Mouse (Mus musculus) hindbrain, embryonic 12.5 days (tissue): ENCODE measurements around the gene Mpv17l. TPM values are rescaled to one million over a fixed set of nuclear protein-coding genes. Genes with fewer than 3 reads are reported as not detected.
A peak's percentile ranks its signal among the peaks of the same experiment; 100 is the strongest.
"Not testable (repeated sequence)": the region's sequence is repeated elsewhere in the genome, so short reads cannot be mapped to it uniquely, and the experiment has no call there.

Experiments
- ATAC-seq: fragments of 200-750 bp; cut with Nextera tagmentation; 2 replicates; pipeline ENCODE4 v1.8.0; 2017; ENCODE audit warnings: moderate TSS enrichment; ENCODE audit not compliant: low FRiP score
- H3K27ac ChIP-seq: fragments of 300-500 bp; sonication (generic); 2 replicates; pipeline ENCODE4 v1.5.1; 2016; ENCODE audit warnings: mild to moderate bottlenecking
- H3K27me3 ChIP-seq: fragments of 300-500 bp; sonication (generic); 2 replicates; pipeline ENCODE4 v1.6.1; 2016; ENCODE audit warnings: mild to moderate bottlenecking
- H3K36me3 ChIP-seq: fragments of 300-500 bp; sonication (generic); 2 replicates; pipeline ENCODE4 v1.6.1; 2016; ENCODE audit warnings: mild to moderate bottlenecking
- H3K4me1 ChIP-seq: fragments of 300-500 bp; sonication (generic); 2 replicates; pipeline ENCODE4 v1.6.1; 2016
- H3K4me2 ChIP-seq: fragments of 300-500 bp; sonication (generic); replicated peaks from 2 replicates; pipeline ENCODE4 v1.6.1; 2016; ENCODE audit warnings: mild to moderate bottlenecking
- H3K4me3 ChIP-seq: fragments of 300-500 bp; sonication (generic); 2 replicates; pipeline ENCODE4 v1.5.1; 2016; ENCODE audit warnings: mild to moderate bottlenecking
- H3K9ac ChIP-seq: fragments of 300-500 bp; sonication (generic); 2 replicates; pipeline ENCODE4 v1.6.1; 2016; ENCODE audit warnings: mild to moderate bottlenecking, moderate library complexity
- H3K9me3 ChIP-seq: fragments of 300-500 bp; sonication (generic); replicated peaks from 2 replicates; pipeline ENCODE4 v1.6.1; 2016; ENCODE audit warnings: mild to moderate bottlenecking
- WGBS: fragments of 180-500 bp; shearing (Covaris S2); methylation state at CpG from one replicate; pipeline ENCODE4 v1.1.7; 2016; 5-methylcytosine and 5-hydroxymethylcytosine counted together
- polyA plus RNA-seq: library from polyadenylated mRNA; unstranded; fragments of >200 nt; fragmentation: Nextera tagmentation; extraction: Ambion mirVana; gene quantifications from 2 replicates; pipeline ENCODE4 v1.2.1, GENCODE M21; 2016

The Mpv17l gene
- polyA plus RNA-seq, 1 experiment from 2014 or later, result 5.0 TPM

- no peak overlapping the region for H3K27ac ChIP-seq
- no peak overlapping the region for H3K4me2 ChIP-seq
- H3K36me3 ChIP-seq, result no peaks in the 10 kb centered on the region
- H3K4me3 ChIP-seq, result no peak overlapping the region
- 93% methylated on average over 3 of the region's 3 CpGs for WGBS
- H3K4me1 ChIP-seq, result no peaks in the 10 kb centered on the region
- H3K9me3 ChIP-seq, result no peaks in the 10 kb centered on the region
- no peak for ATAC-seq
- H3K9ac ChIP-seq, result no peak overlapping the region
- no peaks in the 10 kb centered on the region for H3K27me3 ChIP-seq
Measured at GRCm38 (mm10) chr16:13896357-13896756, 6.6 kb upstream of the Mpv17l start.

DNA sequence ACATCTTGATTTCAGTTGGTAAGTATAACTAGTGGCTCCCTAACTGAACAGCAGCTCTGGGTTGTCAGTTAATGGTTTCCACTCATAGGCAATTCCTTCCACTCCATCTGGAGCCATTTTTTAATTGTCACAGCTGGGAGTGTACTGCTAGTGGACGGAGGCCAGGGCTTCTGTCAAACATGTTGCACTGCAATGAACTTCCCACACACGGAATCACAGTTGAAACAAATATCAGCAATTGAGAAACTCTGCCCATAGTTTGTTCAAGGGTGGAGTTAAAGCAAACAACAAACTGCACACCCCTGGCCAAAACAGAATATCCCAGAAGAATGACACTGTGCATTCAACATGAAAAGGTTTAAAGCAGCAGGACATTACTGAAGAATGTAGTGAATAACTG is 4.0 kb upstream of the Mpv17l start:
- H3K9ac ChIP-seq, result no peak overlapping the region
- peaks cover 8% of the 10 kb centered on the region for H3K4me1 ChIP-seq
- whole genome bisulfite sequencing, result 75% methylated on average over 2 of the region's 2 CpGs
- ATAC-seq, result no peak
- H3K27me3 ChIP-seq, result no peaks in the 10 kb centered on the region
- H3K27ac ChIP-seq, result no peak overlapping the region
- no peaks in the 10 kb centered on the region for H3K9me3 ChIP-seq
- no peak overlapping the region for H3K4me2 ChIP-seq
- H3K36me3 ChIP-seq, result no peaks in the 10 kb centered on the region
- no peak overlapping the region for H3K4me3 ChIP-seq

DNA sequence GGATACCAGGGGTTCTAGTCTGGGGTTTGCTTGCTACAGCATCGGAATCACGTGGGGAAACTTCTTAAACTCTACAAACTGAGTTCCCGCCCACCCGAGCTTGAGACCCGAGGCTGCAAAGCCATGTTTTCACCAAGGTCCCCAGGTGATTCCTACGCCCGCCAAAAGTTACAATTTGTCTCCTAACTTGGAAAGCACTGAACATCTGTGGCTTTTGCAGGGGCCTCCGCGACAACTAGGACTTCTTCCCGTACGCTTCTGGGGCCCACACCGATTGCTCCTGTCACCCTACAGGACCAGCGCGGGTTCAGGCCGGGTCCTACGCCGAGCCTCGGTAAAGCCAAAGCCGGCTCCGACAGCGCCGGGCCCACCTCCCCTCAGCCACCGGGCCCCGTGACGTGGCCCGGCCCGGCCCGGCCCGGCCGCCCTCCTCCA is 547 bp upstream of the Mpv17l start:
- Histone ChIP-seq H3K4me1 (peaks cover 8% of the 10 kb centered on the region), H3K27ac (peak overlapping the region; percentile 89), H3K9me3 (no peaks in the 10 kb centered on the region), H3K4me3 (peak overlapping the region; percentile 86), H3K9ac (peak overlapping the region; percentile 89), H3K4me2 (peak overlapping the region; percentile 61), H3K36me3 (no peaks in the 10 kb centered on the region), H3K27me3 (no peaks in the 10 kb centered on the region)
- under 1% methylated on average over 30 of the region's 30 CpGs for WGBS
- peak; percentile 0; the same call in 1 of the 2 replicates for ATAC-seq

- H3K9ac ChIP-seq, result peak overlapping the region; percentile 89
- peaks cover 8% of the 10 kb centered on the region for H3K4me1 ChIP-seq
- WGBS, result 7% methylated on average over 8 of the region's 8 CpGs
- peak; percentile 89 for ATAC-seq
- H3K27me3 ChIP-seq, result no peaks in the 10 kb centered on the region
- H3K36me3 ChIP-seq, result no peaks in the 10 kb centered on the region
- H3K4me2 ChIP-seq, result peak overlapping the region; percentile 61
- H3K9me3 ChIP-seq, result no peaks in the 10 kb centered on the region
- peak overlapping the region; percentile 89 for H3K27ac ChIP-seq
- peak overlapping the region; percentile 86 for H3K4me3 ChIP-seq
Measured at GRCm38 (mm10) chr16:13903488-13903887, 527 bp downstream of the Mpv17l start.

DNA sequence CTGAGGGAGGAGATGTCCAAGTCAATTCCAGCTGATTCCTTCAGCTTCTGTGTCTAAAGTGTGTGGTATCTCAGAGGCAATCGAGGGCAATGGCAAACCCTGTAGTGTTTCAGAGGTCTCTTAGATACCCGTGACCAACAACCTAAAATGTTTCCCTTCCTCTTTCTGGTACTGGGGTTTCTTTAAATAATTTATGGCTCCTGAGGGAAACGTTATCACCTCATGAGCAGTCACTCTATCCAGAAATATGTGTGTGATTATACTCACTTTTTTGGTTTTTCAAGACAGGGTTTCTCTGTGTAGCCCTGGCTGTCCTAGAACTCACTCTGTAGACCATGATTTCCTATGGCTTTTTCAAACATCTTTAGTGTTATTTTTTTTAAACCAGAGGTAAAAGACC is 4.3 kb downstream of the Mpv17l start:
- WGBS, result 89% methylated on average over 3 of the region's 3 CpGs
- Histone ChIP-seq H3K4me2 (no peak overlapping the region), H3K27me3 (no peaks in the 10 kb centered on the region), H3K9ac (no peak overlapping the region), H3K4me1 (peaks cover under 1% of the 10 kb centered on the region; the same call in 1 of the 2 replicates), H3K27ac (no peak overlapping the region), H3K36me3 (no peaks in the 10 kb centered on the region), H3K9me3 (no peaks in the 10 kb centered on the region), H3K4me3 (no peak overlapping the region)
- ATAC-seq, result no peak

DNA sequence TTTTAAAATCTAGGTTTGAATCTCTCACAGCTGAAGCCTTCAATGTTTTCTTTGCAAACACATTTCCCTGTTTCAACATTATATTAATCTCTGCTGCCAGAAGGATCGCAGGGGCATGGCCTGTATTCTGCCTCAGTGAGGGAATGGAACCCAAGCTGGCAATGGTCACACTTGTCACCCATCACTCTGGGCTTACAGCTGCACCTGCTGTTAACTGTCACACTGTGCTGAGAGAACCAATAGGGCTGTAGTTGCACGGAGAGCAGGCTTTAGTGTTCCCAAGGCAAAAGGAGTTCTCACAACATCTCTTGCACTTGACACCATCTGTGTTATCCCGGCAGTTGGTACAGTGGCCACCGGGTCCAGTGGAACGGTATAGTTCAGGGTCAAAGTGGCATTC is 17.1 kb downstream of the Mpv17l start:
- 95% methylated on average over 5 of the region's 5 CpGs for WGBS
- ATAC-seq, result no peak
- Histone ChIP-seq H3K4me3 (no peak overlapping the region), H3K4me2 (no peak overlapping the region), H3K9ac (no peak overlapping the region), H3K27ac (no peak overlapping the region), H3K36me3 (peaks cover 6% of the 10 kb centered on the region; the same call in 1 of the 2 replicates), H3K9me3 (no peaks in the 10 kb centered on the region; the same call in 1 of the 2 replicates), H3K4me1 (no peaks in the 10 kb centered on the region), H3K27me3 (no peaks in the 10 kb centered on the region)

DNA sequence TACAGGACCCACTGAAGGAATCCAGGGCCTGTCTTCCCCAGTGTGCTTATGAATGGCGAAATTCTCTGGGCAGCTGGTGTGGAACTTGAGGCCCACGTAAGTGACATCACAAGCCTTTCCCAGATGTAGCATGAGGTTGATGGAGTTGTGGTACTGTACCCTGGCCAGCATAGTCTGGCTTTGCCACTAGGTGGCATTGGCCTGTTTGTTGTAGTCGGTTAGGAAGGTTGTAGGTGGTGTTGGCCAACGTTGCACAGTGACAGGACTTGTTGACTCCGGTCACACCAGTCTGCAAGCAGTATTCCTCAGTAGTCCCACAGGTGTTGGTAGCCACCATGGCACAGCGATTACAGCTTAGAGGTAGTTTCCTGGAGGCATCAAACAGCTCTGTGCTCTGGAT is 18.1 kb downstream of the Mpv17l start:
- no peak overlapping the region for H3K27ac ChIP-seq
- H3K27me3 ChIP-seq, result no peaks in the 10 kb centered on the region
- H3K9ac ChIP-seq, result no peak overlapping the region
- peaks cover 6% of the 10 kb centered on the region; the same call in 1 of the 2 replicates for H3K36me3 ChIP-seq
- no peak overlapping the region for H3K4me2 ChIP-seq
- no peaks in the 10 kb centered on the region for H3K4me1 ChIP-seq
- WGBS, result 86% methylated on average over 6 of the region's 6 CpGs
- H3K9me3 ChIP-seq, result no peaks in the 10 kb centered on the region; the same call in 1 of the 2 replicates
- no peak overlapping the region for H3K4me3 ChIP-seq
- no peak for ATAC-seq

DNA sequence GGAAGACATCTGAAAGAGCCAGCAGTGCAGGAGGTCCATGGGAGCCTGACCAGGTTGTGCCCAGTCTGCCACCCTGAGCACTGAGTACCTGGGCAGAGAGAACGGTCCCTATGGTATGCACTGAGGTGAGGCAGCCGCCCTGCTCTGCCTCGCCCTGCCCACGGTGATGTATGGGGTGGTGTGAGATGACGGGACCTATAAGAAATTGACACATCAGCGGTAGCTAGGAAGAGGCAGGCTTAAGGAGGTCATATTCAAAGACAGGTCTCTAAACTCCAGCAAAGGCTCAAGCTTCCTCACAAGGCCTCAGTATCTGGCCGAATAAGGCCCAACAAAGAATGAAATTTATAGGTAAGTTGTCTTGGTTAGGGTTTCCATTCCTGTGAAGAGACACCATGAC is 18.8 kb downstream of the Mpv17l start:
- Histone ChIP-seq H3K4me3 (no peak overlapping the region), H3K9ac (no peak overlapping the region), H3K27ac (no peak overlapping the region), H3K27me3 (no peaks in the 10 kb centered on the region), H3K36me3 (peaks cover 6% of the 10 kb centered on the region; the same call in 1 of the 2 replicates), H3K9me3 (no peaks in the 10 kb centered on the region; the same call in 1 of the 2 replicates), H3K4me2 (no peak overlapping the region), H3K4me1 (no peaks in the 10 kb centered on the region)
- ATAC-seq, result no peak
- 96% methylated on average over 7 of the region's 7 CpGs for WGBS

DNA sequence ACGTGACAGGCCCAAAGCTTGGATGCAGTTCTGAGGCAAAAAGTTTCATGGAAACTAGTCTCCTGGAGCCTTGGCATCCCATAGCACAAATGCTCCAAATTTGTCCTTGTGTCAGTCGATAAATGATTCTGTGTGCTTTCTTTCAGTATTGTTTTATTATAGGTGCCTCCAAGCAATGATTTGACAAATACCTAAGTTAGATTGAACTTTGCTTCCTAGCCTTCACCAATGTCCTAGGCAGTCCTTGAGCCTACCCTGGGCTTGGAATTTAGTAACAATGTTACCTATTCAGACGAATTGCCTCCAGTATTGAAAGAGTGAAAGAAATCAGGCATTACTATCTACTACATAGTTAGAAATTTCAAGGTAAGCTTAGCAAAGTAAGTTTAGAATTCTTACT is 19.5 kb downstream of the Mpv17l start:
- not testable (repeated sequence) for ATAC-seq, H3K27me3 ChIP-seq, H3K4me3 ChIP-seq, H3K4me2 ChIP-seq, H3K27ac ChIP-seq, H3K4me1 ChIP-seq, H3K36me3 ChIP-seq, H3K9me3 ChIP-seq, H3K9ac ChIP-seq
- 88% methylated on average over 3 of the region's 3 CpGs for WGBS

- not testable (repeated sequence) for H3K27me3 ChIP-seq, H3K9me3 ChIP-seq, H3K4me2 ChIP-seq, H3K9ac ChIP-seq, H3K36me3 ChIP-seq, ATAC-seq, H3K4me1 ChIP-seq, H3K27ac ChIP-seq, H3K4me3 ChIP-seq
- WGBS, result 92% methylated on average over 5 of the region's 5 CpGs
Measured at GRCm38 (mm10) chr16:13922966-13923365, 20.0 kb downstream of the Mpv17l start.

DNA sequence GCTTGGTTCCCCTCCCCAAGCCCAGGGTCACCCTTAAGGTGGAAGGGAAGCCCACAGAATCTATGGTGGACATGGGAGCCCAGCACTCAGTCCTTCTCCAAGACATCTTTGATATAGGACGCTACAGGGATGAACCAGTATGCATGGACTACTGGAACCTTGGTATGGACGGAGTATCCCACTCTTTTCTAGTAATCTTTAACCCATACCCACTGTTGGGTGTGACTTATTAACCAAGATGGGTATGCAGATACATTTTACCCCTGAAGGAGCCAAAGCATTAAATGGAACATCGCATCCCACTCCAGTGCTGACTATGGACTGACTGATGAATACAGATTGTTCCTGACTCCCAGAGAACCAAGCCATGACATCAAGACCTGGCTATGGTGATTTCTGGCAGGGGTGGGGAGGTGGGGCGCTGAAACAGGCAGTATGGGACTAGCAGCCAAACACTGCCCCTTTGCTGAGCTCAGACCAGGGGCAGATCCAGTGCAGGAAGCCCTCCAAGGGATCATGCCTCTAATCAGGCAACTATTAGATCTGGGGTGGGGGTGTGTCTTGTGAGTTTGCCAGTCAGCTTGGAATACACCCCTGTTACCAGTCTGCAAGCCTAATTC is 24.6 kb downstream of the Mpv17l start:
- Histone ChIP-seq H3K36me3 (no peaks in the 10 kb centered on the region), H3K27me3 (no peaks in the 10 kb centered on the region), H3K27ac (no peak overlapping the region), H3K9ac (no peak overlapping the region), H3K4me2 (no peak overlapping the region), H3K4me3 (no peak overlapping the region), H3K9me3 (no peaks in the 10 kb centered on the region; the same call in 1 of the 2 replicates), H3K4me1 (no peaks in the 10 kb centered on the region)
- no peak for ATAC-seq
- 82% methylated on average over 4 of the region's 4 CpGs for WGBS

GRCm38 (mm10) chr16:13940139-13940846 is 37.3 kb downstream of the Mpv17l start:
- H3K9ac ChIP-seq, result peak overlapping the region; percentile 63
- ATAC-seq, result peak; percentile 98
- H3K9me3 ChIP-seq, result no peaks in the 10 kb centered on the region
- peaks cover 14% of the 10 kb centered on the region for H3K4me1 ChIP-seq
- peak overlapping the region; percentile 98 for H3K4me2 ChIP-seq
- no peak overlapping the region for H3K27ac ChIP-seq
- peaks cover 13% of the 10 kb centered on the region for H3K27me3 ChIP-seq
- 4% methylated on average over 28 of the region's 28 CpGs for WGBS
- H3K36me3 ChIP-seq, result no peaks in the 10 kb centered on the region
- H3K4me3 ChIP-seq, result peak overlapping the region; percentile 60
